Mouse (Mus musculus): Measurements from ENCODE around the gene Heca.

- TF ChIP-seq MYB (IDR thresholded peaks at IDR 0.05; ENCODE audit: low read depth, low read length), result no peak
- TF ChIP-seq CTCF (IDR thresholded peaks at IDR 0.05 in 2 of 3, conservative IDR thresholded peaks at IDR 0.05 in 1 of 3; ENCODE audit: control insufficient read depth in 1 of 3, insufficient read depth in 1 of 3, low read depth in 2 of 3, low read length in 3 of 3, poor library complexity in 1 of 3, severe bottlenecking in 1 of 3), result no peak
- no peak for TF ChIP-seq TCF12 (IDR thresholded peaks at IDR 0.05; ENCODE audit: low read depth, low read length)
- TF ChIP-seq SIN3A (IDR thresholded peaks at IDR 0.05; ENCODE audit: low read length), result no peak
- TF ChIP-seq POLR2AphosphoS2 (IDR thresholded peaks at IDR 0.05; ENCODE audit: low read length), result no peak
- TF ChIP-seq POLR2A (IDR thresholded peaks at IDR 0.05; ENCODE audit: control insufficient read depth in 1 of 2, insufficient read depth in 1 of 2, low read depth in 1 of 2, low read length in 2 of 2, poor library complexity in 1 of 2), result no peak
Observed at GRCm38 (mm10) chr10:17844781-17845537, 102.9 kb downstream of the Heca start.

All from MEL (cell line).